Mouse (Mus musculus) forebrain, embryonic 16.5 days (tissue): ENCODE measurements around the gene Wiz. TPM values are rescaled to one million over a fixed set of nuclear protein-coding genes. Genes with fewer than 3 reads are reported as not detected.

Experiments used
- ATAC-seq: fragments of 200-750 bp; cut with Nextera tagmentation; 2 replicates; pipeline ENCODE4 v1.8.0; 2017; ENCODE audit warnings: mild to moderate bottlenecking, moderate library complexity
- H3K27ac ChIP-seq: fragments of 300-500 bp; sonication (generic); 2 replicates; pipeline ENCODE4 v1.5.1; 2014; ENCODE audit warnings: low read length, control low read depth
- H3K27me3 ChIP-seq: fragments of 300-500 bp; sonication (generic); replicated peaks from 2 replicates; pipeline ENCODE4 v1.6.1; 2014; ENCODE audit warnings: low read length; ENCODE audit not compliant: control insufficient read depth, insufficient read depth
- H3K36me3 ChIP-seq: fragments of 300-500 bp; sonication (generic); 2 replicates; pipeline ENCODE4 v1.6.1; 2014; ENCODE audit not compliant: control insufficient read depth, insufficient read depth
- H3K4me1 ChIP-seq: fragments of 300-500 bp; sonication (generic); replicated peaks from 2 replicates; pipeline ENCODE4 v1.6.1; 2014; ENCODE audit warnings: low read length; ENCODE audit not compliant: control insufficient read depth, insufficient read depth
- H3K4me2 ChIP-seq: fragments of 300-500 bp; sonication (generic); 2 replicates; pipeline ENCODE4 v1.6.1; 2014; ENCODE audit warnings: mild to moderate bottlenecking, low read length, control low read depth
- H3K4me3 ChIP-seq: fragments of 300-500 bp; sonication (generic); replicated peaks from 2 replicates; pipeline ENCODE4 v1.5.1; 2014; ENCODE audit warnings: mild to moderate bottlenecking, low read length, control low read depth
- H3K9ac ChIP-seq: fragments of 300-500 bp; sonication (generic); replicated peaks from 2 replicates; pipeline ENCODE4 v1.6.1; 2014; ENCODE audit warnings: low read depth, low read length, control low read depth
- H3K9me3 ChIP-seq: fragments of 300-500 bp; sonication (generic); 2 replicates; pipeline ENCODE4 v1.6.1; 2016; ENCODE audit warnings: low read length; ENCODE audit not compliant: control insufficient read depth
- WGBS: fragments of 180-500 bp; shearing (Covaris S2); extraction: QIAGEN DNeasy Blood & Tissue Kit; methylation state at CpG from one replicate; pipeline ENCODE4 v1.1.7; 2014; 5-methylcytosine and 5-hydroxymethylcytosine counted together
- polyA plus RNA-seq: library from polyadenylated mRNA; unstranded; fragments of >200 nt; fragmentation: Nextera tagmentation; extraction: Ambion mirVana; gene quantifications from 2 replicates; pipeline ENCODE4 v1.2.1, GENCODE M21; 2015

Wiz gene
- polyA plus RNA-seq, 1 experiment from 2014 or later, result 39.1 TPM

- H3K9ac ChIP-seq, result no peak overlapping the region
- H3K9me3 ChIP-seq, result no peaks in the 10 kb centered on the region
- H3K36me3 ChIP-seq, result peaks cover 19% of the 10 kb centered on the region; the same call in 1 of the 2 replicates
- ATAC-seq, result no peak
- H3K4me2 ChIP-seq, result no peak overlapping the region
- 86% methylated on average over 1 of the region's 1 CpGs for WGBS
- H3K4me3 ChIP-seq, result no peak overlapping the region
- no peak overlapping the region for H3K27ac ChIP-seq
- H3K27me3 ChIP-seq, result no peaks in the 10 kb centered on the region
- H3K4me1 ChIP-seq, result no peaks in the 10 kb centered on the region
Measured at GRCm38 (mm10) chr17:32341102-32341501, 48.1 kb downstream of the Wiz start.

GRCm38 (mm10) chr17:32340110-32340509 lies 49.1 kb downstream of the Wiz start:
- 93% methylated on average over 1 of the region's 1 CpGs for whole genome bisulfite sequencing
- ATAC-seq, result no peak
- Histone ChIP-seq H3K9ac (no peak overlapping the region), H3K4me3 (no peak overlapping the region), H3K36me3 (peaks cover 24% of the 10 kb centered on the region; the same call in 1 of the 2 replicates), H3K4me2 (no peak overlapping the region), H3K4me1 (no peaks in the 10 kb centered on the region), H3K27me3 (no peaks in the 10 kb centered on the region), H3K27ac (no peak overlapping the region), H3K9me3 (no peaks in the 10 kb centered on the region)

GRCm38 (mm10) chr17:32335869-32336268 lies 53.4 kb downstream of the Wiz start:
- WGBS, result 77% methylated on average over 2 of the region's 2 CpGs
- Histone ChIP-seq H3K4me2 (no peak overlapping the region), H3K36me3 (peaks cover 59% of the 10 kb centered on the region), H3K9me3 (no peaks in the 10 kb centered on the region), H3K27ac (no peak overlapping the region), H3K4me1 (no peaks in the 10 kb centered on the region), H3K4me3 (no peak overlapping the region), H3K9ac (no peak overlapping the region), H3K27me3 (no peaks in the 10 kb centered on the region)
- no peak for ATAC-seq

GRCm38 (mm10) chr17:32334921-32335320 lies 54.3 kb downstream of the Wiz start:
- Histone ChIP-seq H3K27ac (no peak overlapping the region), H3K36me3 (peaks cover 64% of the 10 kb centered on the region), H3K4me1 (no peaks in the 10 kb centered on the region), H3K27me3 (no peaks in the 10 kb centered on the region), H3K4me3 (no peak overlapping the region), H3K9ac (no peak overlapping the region), H3K4me2 (no peak overlapping the region), H3K9me3 (no peaks in the 10 kb centered on the region)
- no peak for ATAC-seq
- 95% methylated on average over 12 of the region's 12 CpGs for WGBS

GRCm38 (mm10) chr17:32333675-32334303 lies 55.5 kb downstream of the Wiz start:
- Histone ChIP-seq H3K9ac (no peak overlapping the region), H3K4me1 (no peaks in the 10 kb centered on the region), H3K4me2 (no peak overlapping the region), H3K36me3 (peaks cover 63% of the 10 kb centered on the region), H3K27ac (no peak overlapping the region), H3K4me3 (no peak overlapping the region), H3K9me3 (no peaks in the 10 kb centered on the region), H3K27me3 (no peaks in the 10 kb centered on the region)
- 93% methylated on average over 31 of the region's 31 CpGs for WGBS
- ATAC-seq, result no peak

- Histone ChIP-seq H3K36me3 (peaks cover 23% of the 10 kb centered on the region), H3K9me3 (no peaks in the 10 kb centered on the region), H3K27ac (no peak overlapping the region), H3K4me1 (no peaks in the 10 kb centered on the region), H3K4me2 (no peak overlapping the region), H3K4me3 (no peak overlapping the region), H3K9ac (no peak overlapping the region), H3K27me3 (no peaks in the 10 kb centered on the region)
- ATAC-seq, result no peak
Measured at GRCm38 (mm10) chr17:32327501-32327900, 61.7 kb downstream of the Wiz start.

- Histone ChIP-seq H3K4me1 (peaks cover 22% of the 10 kb centered on the region), H3K4me2 (no peak overlapping the region), H3K27ac (no peak overlapping the region), H3K27me3 (no peaks in the 10 kb centered on the region), H3K9ac (no peak overlapping the region), H3K9me3 (no peaks in the 10 kb centered on the region), H3K36me3 (peaks cover 3% of the 10 kb centered on the region), H3K4me3 (no peak overlapping the region)
- ATAC-seq, result no peak
- 94% methylated on average over 1 of the region's 1 CpGs for WGBS
Measured at GRCm38 (mm10) chr17:32322809-32323208, 66.4 kb downstream of the Wiz start.

GRCm38 (mm10) chr17:32321836-32322235 lies 67.4 kb downstream of the Wiz start:
- peak overlapping the region; percentile 93 for H3K4me3 ChIP-seq
- H3K9ac ChIP-seq, result peak overlapping the region; percentile 91
- peak overlapping the region; percentile 74 for H3K4me2 ChIP-seq
- H3K27me3 ChIP-seq, result no peaks in the 10 kb centered on the region
- no peak for ATAC-seq
- H3K27ac ChIP-seq, result peak overlapping the region; percentile 94
- 21% methylated on average over 6 of the region's 6 CpGs for WGBS
- H3K4me1 ChIP-seq, result peaks cover 22% of the 10 kb centered on the region
- H3K9me3 ChIP-seq, result no peaks in the 10 kb centered on the region
- peaks cover 10% of the 10 kb centered on the region for H3K36me3 ChIP-seq

- Histone ChIP-seq H3K9me3 (no peaks in the 10 kb centered on the region), H3K4me3 (peak overlapping the region; percentile 93), H3K4me1 (peaks cover 22% of the 10 kb centered on the region), H3K9ac (peak overlapping the region; percentile 91), H3K27ac (peak overlapping the region; percentile 94), H3K36me3 (peaks cover 12% of the 10 kb centered on the region), H3K27me3 (no peaks in the 10 kb centered on the region), H3K4me2 (peak overlapping the region; percentile 74)
- 0% methylated on average over 23 of the region's 23 CpGs for WGBS
- ATAC-seq, result peak; percentile 67
Measured at GRCm38 (mm10) chr17:32321390-32321734, 67.9 kb downstream of the Wiz start.
